Mouse (Mus musculus) inflammation-experienced regulatory T-cells, adult 6 months (primary cell): Measurements from ENCODE around the gene Cenpp. TPM values are rescaled to one million over a fixed set of nuclear protein-coding genes. Genes with fewer than 3 reads are reported as not detected.
"Not testable (repeated sequence)": the region's sequence is repeated elsewhere in the genome, so short reads cannot be mapped to it uniquely, and the experiment has no call there.

ENCODE experiments used
- ATAC-seq: one replicate; pipeline ENCODE4 v1.8.0; 2017
- polyA plus RNA-seq, 3 experiments: library from polyadenylated mRNA; unstranded; fragments of 100-300 nt; shearing (Covaris generic); gene quantifications; one replicate each; pipeline ENCODE4 v1.2.1; 2017

Cenpp gene
- polyA plus RNA-seq, 3 experiments from 2014 or later: 1.8 to 19.9 (median 2.4) TPM

GRCm38 (mm10) chr13:49603603-49604002 lies 49.0 kb downstream of the Cenpp start:
- ATAC-seq: no peak

- ATAC-seq: not testable (repeated sequence)
These were observed 50.0 kb downstream of the Cenpp start for GRCm38 (mm10) chr13:49602541-49602940.

GRCm38 (mm10) chr13:49586062-49586461 lies 66.5 kb downstream of the Cenpp start:
- no peak for ATAC-seq

- no peak for ATAC-seq
These were observed 68.1 kb downstream of the Cenpp start for GRCm38 (mm10) chr13:49584307-49585005.

- ATAC-seq: no peak
These were observed 68.7 kb downstream of the Cenpp start for GRCm38 (mm10) chr13:49583859-49584258.

- ATAC-seq: no peak
These were observed 70.7 kb downstream of the Cenpp start, which contains the start of gene Omd for GRCm38 (mm10) chr13:49581541-49582530. Omd (plus strand) TSS chr13:49582462.

- ATAC-seq: no peak
These were observed 81.2 kb downstream of the Cenpp start for GRCm38 (mm10) chr13:49571418-49571817.

GRCm38 (mm10) chr13:49570371-49570770 lies 82.2 kb downstream of the Cenpp start:
- ATAC-seq: no peak

- no peak for ATAC-seq
These were observed 88.2 kb downstream of the Cenpp start for GRCm38 (mm10) chr13:49564347-49564746.

GRCm38 (mm10) chr13:49560886-49561285 lies 91.7 kb downstream of the Cenpp start:
- ATAC-seq: no peak

- no peak for ATAC-seq
These were observed 93.4 kb downstream of the Cenpp start for GRCm38 (mm10) chr13:49559185-49559584.

- ATAC-seq: peak; percentile 75
These were observed 95.7 kb downstream of the Cenpp start for GRCm38 (mm10) chr13:49556924-49557323.

GRCm38 (mm10) chr13:49556203-49556602 lies 96.4 kb downstream of the Cenpp start:
- no peak for ATAC-seq

- ATAC-seq: no peak
These were observed 98.1 kb downstream of the Cenpp start for GRCm38 (mm10) chr13:49554519-49554918.

- ATAC-seq: no peak
These were observed 103.0 kb downstream of the Cenpp start for GRCm38 (mm10) chr13:49549616-49550015.

GRCm38 (mm10) chr13:49547563-49548150 lies 104.9 kb downstream of the Cenpp start:
- ATAC-seq: no peak

GRCm38 (mm10) chr13:49546517-49546916 lies 106.1 kb downstream of the Cenpp start:
- ATAC-seq: no peak

- no peak for ATAC-seq
These were observed 106.9 kb downstream of the Cenpp start for GRCm38 (mm10) chr13:49545646-49546045.

- ATAC-seq: no peak
These were observed 108.3 kb downstream of the Cenpp start, which contains the start of gene Aspn for GRCm38 (mm10) chr13:49544279-49544678. Aspn (plus strand) TSS chr13:49544443.

- ATAC-seq: no peak
These were observed 113.9 kb downstream of the Cenpp start for GRCm38 (mm10) chr13:49538693-49539092.

- ATAC-seq: no peak
These were observed 115.6 kb downstream of the Cenpp start for GRCm38 (mm10) chr13:49536946-49537345.

- ATAC-seq: no peak
These were observed 121.9 kb downstream of the Cenpp start for GRCm38 (mm10) chr13:49530636-49531035.

GRCm38 (mm10) chr13:49526235-49526634 lies 126.3 kb downstream of the Cenpp start:
- ATAC-seq: no peak
